Mouse (Mus musculus): ENCODE measurements around the gene Syt5. TPM values are rescaled to one million over a fixed set of nuclear protein-coding genes. Genes with fewer than 3 reads are reported as not detected.

The Syt5 gene
- total and polyA plus RNA-seq, 3 experiments: not detected

GRCm38 (mm10) chr7:4513236-4513635, 34.1 kb downstream of the Syt5 start:
- peaks cover 0 to 21% of the 10 kb centered on the region in 2 experiments; a peak in 2 of 4 replicates for H3K36me3 ChIP-seq (ENCODE audit: control insufficient read depth in 1 of 2, insufficient read depth in 2 of 2, low read length in 2 of 2)
- H3K79me2 ChIP-seq (ENCODE audit: control insufficient read depth, insufficient read depth, low read length, poor library complexity): no peaks in the 10 kb centered on the region
- peaks cover 3 to 24% of the 10 kb centered on the region in 2 experiments for H3K4me1 ChIP-seq (ENCODE audit: control insufficient read depth in 1 of 2, insufficient read depth in 2 of 2, low read length in 2 of 2)
- no peaks in the 10 kb centered on the region for H3K27me3 ChIP-seq (ENCODE audit: control insufficient read depth in 1 of 2, insufficient read depth in 2 of 2, low read length in 2 of 2)
- H3K9me3 ChIP-seq (replicated peaks; ENCODE audit: insufficient read depth, low read length): no peaks in the 10 kb centered on the region
- no peak overlapping the region for H3K4me3 ChIP-seq (ENCODE audit: control insufficient read depth in 1 of 2, insufficient read depth in 1 of 2, low read depth in 2 of 2, low read length in 2 of 2)
- no peak overlapping the region for H3K9ac ChIP-seq (ENCODE audit: control insufficient read depth, low read depth, low read length, poor library complexity, severe bottlenecking)
- peak; percentile 74 for DNase-seq (ENCODE audit: low read depth, low spot score)
- TF ChIP-seq CTCF (IDR thresholded peaks at IDR 0.05 in 2 of 3, conservative IDR thresholded peaks at IDR 0.05 in 1 of 3; ENCODE audit: control insufficient read depth in 1 of 3, insufficient read depth in 1 of 3, low read depth in 2 of 3, low read length in 3 of 3, poor library complexity in 1 of 3, severe bottlenecking in 1 of 3): peak; percentile 79 to 97 (median 92)
- peak; percentile 2; the same call in 1 of the 2 replicates for TF ChIP-seq RAD21 (IDR thresholded peaks at IDR 0.05; ENCODE audit: low read depth, low read length)
- no peak for TF ChIP-seq TBP (IDR thresholded peaks at IDR 0.05; ENCODE audit: low read depth, low read length)
- TF ChIP-seq SMC3 (IDR thresholded peaks at IDR 0.05; ENCODE audit: low read depth, low read length): peak; percentile 50
- H3K27ac ChIP-seq (ENCODE audit: control insufficient read depth, low read depth, low read length): no peak overlapping the region

GRCm38 (mm10) chr7:4511489-4512224, 35.7 kb downstream of the Syt5 start:
- Histone ChIP-seq H3K36me3 (ENCODE audit: control insufficient read depth in 1 of 2, insufficient read depth in 2 of 2, low read length in 2 of 2) (peaks cover 0 to 25% of the 10 kb centered on the region in 2 experiments; a peak in 2 of 4 replicates), H3K9me3 (replicated peaks; ENCODE audit: insufficient read depth, low read length) (no peaks in the 10 kb centered on the region), H3K79me2 (ENCODE audit: control insufficient read depth, insufficient read depth, low read length, poor library complexity) (no peaks in the 10 kb centered on the region), H3K4me3 (ENCODE audit: control insufficient read depth in 1 of 2, insufficient read depth in 1 of 2, low read depth in 2 of 2, low read length in 2 of 2) (no peak overlapping the region), H3K27me3 (ENCODE audit: control insufficient read depth in 1 of 2, insufficient read depth in 2 of 2, low read length in 2 of 2) (no peaks in the 10 kb centered on the region), H3K9ac (ENCODE audit: control insufficient read depth, low read depth, low read length, poor library complexity, severe bottlenecking) (no peak overlapping the region), H3K4me1 (ENCODE audit: control insufficient read depth in 1 of 2, insufficient read depth in 2 of 2, low read length in 2 of 2) (peaks cover 3 to 26% of the 10 kb centered on the region in 2 experiments), H3K27ac (ENCODE audit: control insufficient read depth, low read depth, low read length) (peak overlapping the region; percentile 3)
- TF ChIP-seq NRF1 (IDR thresholded peaks at IDR 0.05; ENCODE audit: insufficient read depth, low read depth, low read length, poor library complexity, severe bottlenecking) (no peak), ZMIZ1 (IDR thresholded peaks at IDR 0.05; ENCODE audit: low read depth, low read length) (no peak), GATA1 (IDR thresholded peaks at IDR 0.05; ENCODE audit: low read depth, low read length) (peak; percentile 54), ZC3H11A (IDR thresholded peaks at IDR 0.05; ENCODE audit: low read depth, low read length) (no peak), MYC (IDR thresholded peaks at IDR 0.05; ENCODE audit: low read depth, low read length) (no peak), TAL1 (IDR thresholded peaks at IDR 0.05; ENCODE audit: low read length) (peak; percentile 44), KAT2A (conservative IDR thresholded peaks at IDR 0.05; ENCODE audit: low read depth, low read length) (no peak), RAD21 (IDR thresholded peaks at IDR 0.05; ENCODE audit: low read depth, low read length) (no peak), RCOR1 (IDR thresholded peaks at IDR 0.05; ENCODE audit: low read depth, low read length) (peak; percentile 22; the same call in 1 of the 2 replicates), CHD2 (IDR thresholded peaks at IDR 0.05; ENCODE audit: low read length) (no peak), ZNF384 (IDR thresholded peaks at IDR 0.05; ENCODE audit: low read depth, low read length) (no peak), TCF12 (IDR thresholded peaks at IDR 0.05; ENCODE audit: low read depth, low read length) (0 out of 2 replicates have a peak, but pooled peaks have one; percentile 31), EP300 (IDR thresholded peaks at IDR 0.05; ENCODE audit: low read depth in 1 of 2, low read length in 2 of 2) (peak; percentile 40 to 56; a peak in 3 of 4 replicates), MXI1 (IDR thresholded peaks at IDR 0.05; ENCODE audit: low read depth, low read length) (no peak), GABPA (IDR thresholded peaks at IDR 0.05; ENCODE audit: low read depth, low read length) (no peak), ELF1 (IDR thresholded peaks at IDR 0.05; ENCODE audit: low read depth, low read length) (no peak)
- peak; percentile 56 for DNase-seq (ENCODE audit: low read depth, low spot score)
